Mouse (Mus musculus) spleen, postnatal 4 days (tissue): Measurements from ENCODE around the gene Olah.
"Not testable (repeated sequence)": the region's sequence is repeated elsewhere in the genome, so short reads cannot be mapped to it uniquely, and the experiment has no call there.

ENCODE experiments used
- DNase-seq, 2 experiments: peaks; one replicate each; pipeline ENCODE4 v3.0.0; 2022; ENCODE audit warnings: low spot score in 2 of 2

Gene Olah

GRCm38 (mm10) chr2:3397110-3397509 is at the start of gene Olah:
TSS of gene Olah (minus strand) at chr2:3397210.
- not testable (repeated sequence) for DNase-seq

DNA sequence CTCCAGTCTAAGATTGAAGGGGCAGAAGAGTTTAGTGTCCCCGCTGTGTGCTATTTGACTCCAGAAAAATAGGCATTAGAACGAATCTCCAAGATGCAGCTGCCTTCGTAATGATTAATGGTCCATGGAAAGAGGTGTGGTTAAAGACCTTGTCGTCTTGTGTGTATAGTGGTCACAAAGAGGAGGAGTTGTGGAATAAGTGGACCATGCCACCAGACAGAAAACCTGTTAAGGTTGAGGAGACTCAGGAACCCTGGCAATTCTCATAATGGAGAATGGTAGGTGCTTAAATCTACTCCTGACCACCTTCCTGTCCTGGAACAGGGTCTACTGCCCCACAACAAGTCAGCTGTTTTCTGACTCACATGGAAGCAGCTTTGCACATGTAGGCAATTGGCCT is 49.0 kb upstream of the Olah start:
- no peak for DNase-seq

GRCm38 (mm10) chr2:3444206-3444605 is 47.2 kb upstream of the Olah start:
- DNase-seq, result no peak

DNA sequence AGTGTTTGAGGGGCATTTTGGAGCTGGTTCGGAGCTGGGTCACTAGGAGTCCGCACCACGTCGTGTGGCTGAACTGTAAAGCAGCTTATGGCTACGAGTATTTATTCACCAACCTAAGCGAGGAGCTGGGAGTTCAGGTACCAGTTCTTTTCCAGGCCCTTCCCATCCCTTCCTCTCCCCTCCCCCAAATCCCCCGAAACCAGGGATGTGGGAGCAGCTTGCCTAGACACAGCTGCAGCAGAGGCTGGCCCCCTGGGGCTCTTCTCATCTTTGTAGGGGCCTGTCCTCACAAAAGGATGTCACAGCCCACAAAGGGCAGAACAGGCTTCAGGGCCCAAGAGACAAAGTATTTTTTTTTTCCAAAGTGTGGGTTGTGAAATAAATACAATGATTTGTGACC is 40.9 kb upstream of the Olah start:
- no peak for DNase-seq

DNA sequence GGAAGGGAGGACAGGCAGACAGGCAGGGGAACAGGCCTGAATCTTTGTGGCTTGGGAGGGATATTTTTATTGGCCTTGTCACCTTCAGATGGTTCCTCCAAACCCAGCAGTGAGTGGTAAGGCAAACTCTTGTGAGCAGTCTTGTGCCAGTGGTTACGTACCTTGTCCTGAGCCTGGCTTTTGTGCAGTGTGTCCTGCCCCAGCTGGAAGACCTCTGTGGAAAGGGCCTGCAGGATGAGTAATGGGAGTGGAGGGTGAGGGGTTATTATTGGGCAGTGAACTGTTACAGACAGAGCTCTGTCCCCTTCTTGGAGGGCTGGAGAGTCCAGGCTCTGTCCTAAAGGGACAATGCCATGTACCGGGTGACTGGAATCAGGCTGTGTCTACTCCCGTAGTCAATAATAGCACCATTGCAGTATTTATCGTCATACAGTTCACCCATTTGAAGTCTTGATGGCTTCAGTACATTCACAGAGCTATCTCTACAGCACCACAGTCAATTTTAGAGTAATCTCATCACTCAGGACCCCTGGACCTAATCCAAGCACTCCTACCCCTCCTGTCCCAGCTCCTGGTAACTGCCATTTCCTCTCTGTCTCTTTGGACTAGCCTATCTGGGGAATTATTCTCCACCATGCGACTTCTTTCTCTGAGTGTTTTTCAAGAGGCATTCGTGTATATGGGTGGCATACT is 38.5 kb upstream of the Olah start:
- DNase-seq, result no peak

DNA sequence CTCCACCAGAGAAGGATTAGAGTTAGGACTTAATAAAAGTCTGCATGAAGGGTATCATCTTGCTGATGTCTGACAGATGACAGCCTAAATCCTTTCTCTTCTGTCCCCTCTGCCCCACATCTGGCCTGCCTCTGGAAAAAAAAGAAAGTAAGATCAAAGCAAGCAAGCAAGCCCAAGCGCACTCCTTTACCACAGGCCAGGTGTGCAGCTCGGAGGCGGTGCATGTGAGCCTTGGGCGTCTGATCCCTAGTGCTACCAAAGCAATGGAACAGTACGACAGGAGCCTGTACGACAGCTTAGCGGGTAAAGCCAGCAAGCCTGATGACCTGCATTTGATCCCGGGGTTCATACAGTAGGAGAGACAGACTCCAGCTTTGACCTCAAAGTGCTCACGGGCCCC is 33.9 kb upstream of the Olah start:
- DNase-seq, result no peak

- DNase-seq, result no peak
Measured at GRCm38 (mm10) chr2:3424579-3424910, 27.5 kb upstream of the Olah start.

DNA sequence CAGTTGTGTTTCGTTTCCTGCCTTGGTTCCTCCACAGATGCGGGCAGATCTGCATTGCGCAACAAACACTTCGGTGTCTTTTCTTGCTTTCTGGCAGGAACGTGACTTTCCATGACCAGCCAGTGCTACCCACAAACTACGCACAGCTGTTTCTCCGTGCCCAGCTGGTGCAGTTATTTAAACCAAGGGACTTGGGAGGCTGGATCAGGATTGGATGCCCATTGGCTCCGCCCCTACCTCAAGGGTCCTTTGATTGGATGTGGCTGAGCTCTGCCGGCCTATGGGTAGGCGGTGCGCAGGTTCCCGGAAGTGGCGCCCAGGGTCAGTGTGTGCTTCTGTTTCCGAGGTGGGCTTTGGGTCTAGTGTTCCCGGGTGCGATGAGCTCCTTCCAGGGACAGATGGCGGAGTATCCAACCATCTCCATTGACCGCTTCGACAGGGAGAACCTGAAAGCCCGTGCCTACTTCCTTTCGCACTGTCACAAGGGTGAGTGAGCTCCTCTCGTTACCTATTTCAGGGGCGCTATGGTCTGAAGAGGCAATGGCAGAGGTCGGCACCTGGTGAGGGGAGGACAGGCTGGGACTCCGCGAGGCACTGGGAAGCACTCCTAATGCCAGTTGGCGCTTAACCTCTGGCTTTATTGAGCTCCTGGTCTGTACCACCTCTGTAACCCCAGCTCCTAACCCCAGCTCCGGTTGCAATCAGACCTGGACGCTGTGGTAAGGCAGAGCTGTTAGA is 27.0 kb upstream of the Olah start, which contains the start of gene Dclre1c:
TSS of gene Dclre1c (plus strand) at position 291 of the 738 bp plus-strand sequence.
- DNase-seq, result peak; percentile 91 to 92

DNA sequence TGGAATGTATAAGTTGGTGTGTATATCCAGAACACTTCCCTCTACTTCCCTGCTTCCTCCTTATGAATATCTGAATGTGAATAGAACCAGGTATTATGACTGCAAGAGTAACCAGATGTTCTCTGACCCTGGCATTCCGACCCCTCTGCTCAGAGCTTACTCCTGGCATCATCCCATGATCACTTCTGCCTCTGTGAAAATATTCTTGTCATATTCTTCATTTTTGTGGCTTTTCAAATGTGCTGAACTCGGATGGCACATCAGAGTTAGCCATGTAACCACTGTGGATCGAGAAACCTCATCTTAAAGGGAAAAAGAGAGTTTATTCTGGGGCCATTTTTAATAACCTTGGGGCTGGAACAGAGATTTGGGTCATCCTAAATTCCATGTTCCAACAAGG is 25.5 kb upstream of the Olah start, which contains the start of gene Meig1:
TSS of gene Meig1 (minus strand) at position 101 of the 400 bp plus-strand sequence.
- DNase-seq, result no peak

- no peak for DNase-seq
Measured at GRCm38 (mm10) chr2:3420157-3420556, 23.1 kb upstream of the Olah start.

DNA sequence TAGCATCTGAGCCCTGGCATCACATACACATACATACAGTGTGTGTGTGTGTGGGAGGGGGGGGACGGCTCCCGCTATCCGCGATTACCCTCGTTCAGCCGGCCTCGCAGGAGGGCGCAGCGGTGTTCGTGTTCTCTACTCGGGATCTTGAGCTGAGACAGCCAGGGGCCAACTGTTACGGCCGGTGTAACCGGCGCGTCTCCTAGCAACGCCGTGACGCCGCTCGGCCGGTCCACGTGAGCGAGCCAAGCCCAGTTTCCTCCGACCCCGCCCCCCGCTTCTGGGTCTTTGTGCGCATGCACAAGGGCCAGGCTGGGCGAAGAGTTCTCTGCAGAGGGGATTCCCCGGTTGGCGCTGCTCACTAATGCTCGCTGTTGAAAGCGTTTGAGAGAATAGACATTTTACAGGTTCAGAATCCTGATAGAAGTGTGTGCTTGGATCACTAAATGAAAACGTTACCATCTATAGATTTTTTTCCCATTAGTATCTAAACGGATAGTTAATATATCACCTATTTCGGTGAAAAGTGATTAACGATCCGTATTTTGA is 21.9 kb upstream of the Olah start:
- DNase-seq, result peak; percentile 91 to 94

DNA sequence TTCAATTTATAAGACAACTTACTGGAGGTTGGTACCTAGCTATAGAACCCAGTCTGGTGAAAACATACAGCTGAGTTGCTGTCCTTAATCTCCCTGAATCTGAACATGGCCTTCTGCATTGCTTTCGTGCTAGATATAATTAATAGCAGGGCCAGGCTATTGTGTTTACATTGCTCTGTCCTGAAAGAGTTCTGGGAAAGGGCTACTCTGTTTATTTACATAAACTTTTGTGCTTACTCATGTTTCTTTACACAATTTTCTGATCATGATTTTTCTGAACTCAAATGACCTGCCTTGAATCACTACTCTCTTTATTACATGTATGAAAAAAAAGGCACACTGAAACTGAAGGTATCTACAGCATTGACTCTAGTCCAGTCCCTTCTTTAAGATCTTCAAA is 18.7 kb upstream of the Olah start:
- no peak for DNase-seq

- peak; percentile 53 to 79 for DNase-seq
Measured at GRCm38 (mm10) chr2:3414241-3414640, 17.2 kb upstream of the Olah start.

DNA sequence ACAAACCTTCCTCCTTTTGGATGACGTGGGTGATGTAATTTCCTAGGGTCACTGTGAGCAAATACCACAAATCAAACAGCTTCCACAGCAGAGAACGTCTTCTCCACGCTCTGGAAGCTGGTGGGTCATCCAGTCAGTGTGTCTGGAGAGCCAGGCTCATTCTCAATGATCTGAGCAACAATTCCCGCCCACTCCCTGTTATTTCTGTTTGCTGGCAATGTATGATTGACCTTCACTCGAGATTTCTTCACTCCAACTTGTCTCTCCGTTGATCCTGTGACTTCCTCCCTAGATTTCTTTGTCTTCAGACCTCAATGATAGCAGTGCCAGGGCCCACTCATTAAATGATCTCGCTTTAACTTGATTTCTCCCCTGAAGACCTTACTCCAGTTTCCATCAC is 10.7 kb upstream of the Olah start:
- DNase-seq, result no peak

- no peak for DNase-seq
Measured at GRCm38 (mm10) chr2:3405981-3406380, 9.0 kb upstream of the Olah start.

- DNase-seq, result no peak
Measured at GRCm38 (mm10) chr2:3391945-3392344, 5.1 kb downstream of the Olah start.

- no peak for DNase-seq
Measured at GRCm38 (mm10) chr2:3387105-3387860, 9.7 kb downstream of the Olah start.

DNA sequence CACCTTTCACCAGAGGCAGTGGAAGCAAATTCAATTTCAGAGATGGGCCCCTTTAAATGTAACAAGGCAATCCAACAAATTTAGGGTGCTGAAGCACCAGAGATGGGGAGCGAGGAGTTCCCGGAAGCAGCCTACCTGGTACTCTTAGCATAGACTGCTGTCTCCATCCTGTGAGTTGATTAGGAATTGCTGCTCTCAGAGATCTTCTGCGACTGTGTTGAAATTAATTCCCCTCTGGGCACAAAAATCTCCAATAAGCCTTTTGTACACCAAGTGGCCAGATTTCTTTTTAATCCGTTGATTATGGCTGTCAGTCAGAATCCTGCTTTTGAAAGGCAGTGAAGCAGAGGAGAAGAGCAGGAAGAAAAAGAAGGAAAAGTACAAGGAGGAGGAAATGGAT is 31.9 kb downstream of the Olah start:
- DNase-seq, result no peak

GRCm38 (mm10) chr2:3361067-3361466 is 35.9 kb downstream of the Olah start:
- DNase-seq, result no peak

DNA sequence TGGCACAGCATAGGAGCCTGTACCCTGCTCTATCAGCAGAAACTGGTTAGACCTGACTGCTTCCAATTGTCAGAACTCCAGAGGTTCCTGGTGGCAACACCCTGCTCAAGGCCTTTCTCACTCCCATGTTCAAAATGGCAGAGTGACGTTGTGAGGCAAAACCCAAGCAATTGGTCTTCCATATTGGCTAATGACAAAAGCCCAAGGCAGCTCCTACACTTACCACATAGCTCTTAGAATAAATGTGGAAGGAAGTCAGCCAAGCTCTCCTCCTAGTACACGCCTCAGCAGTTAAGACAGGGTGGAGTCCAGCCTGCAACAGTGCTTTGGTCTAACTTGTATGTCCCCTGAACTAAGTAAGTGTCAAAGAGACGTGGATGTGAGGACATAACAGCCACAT is 39.1 kb downstream of the Olah start:
- no peak for DNase-seq

DNA sequence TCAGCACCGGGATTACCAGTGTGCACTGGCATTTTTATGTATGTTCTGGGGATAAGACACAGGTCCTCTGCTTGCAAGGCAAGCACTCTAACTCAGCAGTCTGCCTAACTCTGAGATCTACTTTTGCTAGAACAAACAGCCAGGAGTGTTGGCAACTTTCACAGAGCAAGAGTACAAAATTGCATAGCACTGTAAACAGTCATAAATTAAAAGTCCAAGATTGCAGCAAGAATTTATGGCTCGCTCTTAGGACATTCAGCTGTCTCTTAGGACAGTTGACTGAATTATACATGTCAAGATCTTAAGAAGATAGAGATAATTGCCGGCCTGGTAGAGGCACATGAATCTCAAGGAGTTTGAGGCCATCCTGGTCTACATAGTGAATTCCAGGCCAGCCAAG is 40.7 kb downstream of the Olah start:
- no peak for DNase-seq

GRCm38 (mm10) chr2:3355793-3356192 is 41.2 kb downstream of the Olah start:
- DNase-seq, result no peak
